Mouse (Mus musculus): ENCODE data around the gene Suco. TPM values are rescaled to one million over a fixed set of nuclear protein-coding genes. Genes with fewer than 3 reads are reported as not detected.

Gene Suco
- 10.7 and 12.2 TPM in 2 replicates for polyA plus RNA-seq (2015; fragmentation: Nextera tagmentation; extraction: Ambion mirVana)

- DNase-seq, result peak; percentile 100
- peak; percentile 96 for ATAC-seq (ENCODE audit: low read depth)
- Histone ChIP-seq H3K4me1 (replicated peaks) (peaks cover 35% of the 10 kb centered on the region), H3K27ac (peak within 1 kb of the TSS; percentile 100), H3K36me3 (no peaks in the 10 kb centered on the region; the same call in 1 of the 2 replicates), H3K9me3 (replicated peaks) (no peaks in the 10 kb centered on the region), H3K4me2 (peak within 1 kb of the TSS; percentile 77), H3K9ac (peak within 1 kb of the TSS; percentile 99), H3K4me3 (replicated peaks) (peak within 1 kb of the TSS; percentile 98), H3K27me3 (no peaks in the 10 kb centered on the region)
- WGBS (ENCODE audit: insufficient replicate concordance), result 0% methylated on average over 61 of the region's 74 CpGs
These were observed at the start of gene Suco for GRCm38 (mm10) chr1:161876553-161877447. TSS of gene Suco (minus strand) at chr1:161876682.

GRCm38 (mm10) chr1:161925281-161925805 is 48.9 kb upstream of the Suco start:
- H3K4me2 ChIP-seq, result no peak overlapping the region
- ATAC-seq (ENCODE audit: low read depth) (no peak), DNase-seq (no peak)
- no peaks in the 10 kb centered on the region for H3K4me1 ChIP-seq (replicated peaks)
- H3K36me3 ChIP-seq, result no peaks in the 10 kb centered on the region
- no peaks in the 10 kb centered on the region for H3K9me3 ChIP-seq (replicated peaks)
- H3K27ac ChIP-seq, result no peak overlapping the region
- no peak overlapping the region for H3K4me3 ChIP-seq (replicated peaks)
- WGBS (ENCODE audit: insufficient replicate concordance), result 75% methylated on average over 13 of the region's 13 CpGs
- no peak overlapping the region for H3K9ac ChIP-seq
- H3K27me3 ChIP-seq, result no peaks in the 10 kb centered on the region

GRCm38 (mm10) chr1:161924321-161924720 is 47.8 kb upstream of the Suco start:
- no peak for DNase-seq
- H3K4me1 ChIP-seq (replicated peaks), result 0 out of 2 replicates have a peak, but pooled peaks cover 2% of the 10 kb centered on the region
- no peak overlapping the region for H3K4me2 ChIP-seq
- H3K9me3 ChIP-seq (replicated peaks), result no peaks in the 10 kb centered on the region
- H3K4me3 ChIP-seq (replicated peaks), result no peak overlapping the region
- no peak overlapping the region for H3K9ac ChIP-seq
- no peak for ATAC-seq (ENCODE audit: low read depth)
- H3K27me3 ChIP-seq, result no peaks in the 10 kb centered on the region
- 72% methylated on average over 3 of the region's 3 CpGs for WGBS (ENCODE audit: insufficient replicate concordance)
- no peaks in the 10 kb centered on the region for H3K36me3 ChIP-seq
- no peak overlapping the region for H3K27ac ChIP-seq

- DNase-seq, result no peak
- Histone ChIP-seq H3K4me1 (replicated peaks) (peaks cover 7% of the 10 kb centered on the region; the same call in 1 of the 2 replicates), H3K4me3 (replicated peaks) (no peak overlapping the region), H3K27me3 (no peaks in the 10 kb centered on the region), H3K9ac (no peak overlapping the region), H3K9me3 (replicated peaks) (no peaks in the 10 kb centered on the region), H3K4me2 (no peak overlapping the region), H3K36me3 (no peaks in the 10 kb centered on the region), H3K27ac (no peak overlapping the region)
- ATAC-seq (ENCODE audit: low read depth), result no peak
- 76% methylated on average over 6 of the region's 6 CpGs for WGBS (ENCODE audit: insufficient replicate concordance)
These were observed 45.4 kb upstream of the Suco start for GRCm38 (mm10) chr1:161921928-161922327.

- H3K9me3 ChIP-seq (replicated peaks), result no peaks in the 10 kb centered on the region
- H3K27me3 ChIP-seq, result no peaks in the 10 kb centered on the region
- DNase-seq (no peak), ATAC-seq (ENCODE audit: low read depth) (no peak)
- H3K4me1 ChIP-seq (replicated peaks), result peaks cover 7% of the 10 kb centered on the region; the same call in 1 of the 2 replicates
- H3K36me3 ChIP-seq, result no peaks in the 10 kb centered on the region
- whole genome bisulfite sequencing (ENCODE audit: insufficient replicate concordance), result 83% methylated on average over 9 of the region's 9 CpGs
- H3K27ac ChIP-seq, result no peak overlapping the region
- H3K4me3 ChIP-seq (replicated peaks), result no peak overlapping the region
- H3K4me2 ChIP-seq, result no peak overlapping the region
- no peak overlapping the region for H3K9ac ChIP-seq
These were observed 44.3 kb upstream of the Suco start for GRCm38 (mm10) chr1:161920475-161921454.

GRCm38 (mm10) chr1:161919594-161919993 is 43.1 kb upstream of the Suco start:
- DNase-seq, result no peak
- H3K9ac ChIP-seq, result no peak overlapping the region
- no peak overlapping the region for H3K4me3 ChIP-seq (replicated peaks)
- WGBS (ENCODE audit: insufficient replicate concordance), result 81% methylated on average over 2 of the region's 2 CpGs
- peak; percentile 67; the same call in 1 of the 2 replicates for ATAC-seq (ENCODE audit: low read depth)
- no peaks in the 10 kb centered on the region for H3K27me3 ChIP-seq
- H3K27ac ChIP-seq, result no peak overlapping the region
- H3K36me3 ChIP-seq, result no peaks in the 10 kb centered on the region
- no peak overlapping the region for H3K4me2 ChIP-seq
- H3K9me3 ChIP-seq (replicated peaks), result no peaks in the 10 kb centered on the region
- H3K4me1 ChIP-seq (replicated peaks), result peaks cover 7% of the 10 kb centered on the region; the same call in 1 of the 2 replicates

- Histone ChIP-seq H3K4me2 (no peak overlapping the region), H3K9me3 (replicated peaks) (no peaks in the 10 kb centered on the region), H3K4me1 (replicated peaks) (peaks cover 7% of the 10 kb centered on the region; the same call in 1 of the 2 replicates), H3K36me3 (no peaks in the 10 kb centered on the region), H3K27ac (no peak overlapping the region), H3K9ac (no peak overlapping the region), H3K4me3 (replicated peaks) (no peak overlapping the region), H3K27me3 (no peaks in the 10 kb centered on the region)
- DNase-seq (no peak), ATAC-seq (ENCODE audit: low read depth) (no peak)
- WGBS (ENCODE audit: insufficient replicate concordance), result 40% methylated on average over 7 of the region's 7 CpGs
These were observed 42.3 kb upstream of the Suco start for GRCm38 (mm10) chr1:161918682-161919372.

GRCm38 (mm10) chr1:161917940-161918484 is 41.5 kb upstream of the Suco start:
- Histone ChIP-seq H3K9me3 (replicated peaks) (no peaks in the 10 kb centered on the region), H3K27ac (no peak overlapping the region), H3K36me3 (no peaks in the 10 kb centered on the region), H3K9ac (no peak overlapping the region), H3K4me3 (replicated peaks) (no peak overlapping the region), H3K4me1 (replicated peaks) (peaks cover 7% of the 10 kb centered on the region; the same call in 1 of the 2 replicates), H3K4me2 (no peak overlapping the region), H3K27me3 (no peaks in the 10 kb centered on the region)
- ATAC-seq (ENCODE audit: low read depth) (no peak), DNase-seq (no peak)
- WGBS (ENCODE audit: insufficient replicate concordance), result 74% methylated on average over 3 of the region's 3 CpGs

GRCm38 (mm10) chr1:161916036-161916435 is 39.6 kb upstream of the Suco start:
- H3K4me3 ChIP-seq (replicated peaks), result no peak overlapping the region
- DNase-seq, result no peak
- H3K4me1 ChIP-seq (replicated peaks), result peaks cover 7% of the 10 kb centered on the region; the same call in 1 of the 2 replicates
- no peaks in the 10 kb centered on the region for H3K9me3 ChIP-seq (replicated peaks)
- no peak overlapping the region for H3K27ac ChIP-seq
- no peak overlapping the region for H3K9ac ChIP-seq
- H3K36me3 ChIP-seq, result no peaks in the 10 kb centered on the region
- no peak overlapping the region for H3K4me2 ChIP-seq
- ATAC-seq (ENCODE audit: low read depth), result no peak
- 58% methylated on average over 3 of the region's 3 CpGs for WGBS (ENCODE audit: insufficient replicate concordance)
- no peaks in the 10 kb centered on the region for H3K27me3 ChIP-seq

GRCm38 (mm10) chr1:161913648-161913984 is 37.1 kb upstream of the Suco start:
- no peaks in the 10 kb centered on the region for H3K9me3 ChIP-seq (replicated peaks)
- no peak overlapping the region for H3K4me3 ChIP-seq (replicated peaks)
- no peaks in the 10 kb centered on the region for H3K27me3 ChIP-seq
- H3K4me1 ChIP-seq (replicated peaks), result peaks cover 2% of the 10 kb centered on the region; the same call in 1 of the 2 replicates
- no peak overlapping the region for H3K9ac ChIP-seq
- no peak for ATAC-seq (ENCODE audit: low read depth)
- no peak for DNase-seq
- no peak overlapping the region for H3K4me2 ChIP-seq
- no peaks in the 10 kb centered on the region for H3K36me3 ChIP-seq
- H3K27ac ChIP-seq, result no peak overlapping the region
- WGBS (ENCODE audit: insufficient replicate concordance), result 68% methylated on average over 7 of the region's 7 CpGs

All from liver, embryonic 13.5 days (tissue).